Mouse (Mus musculus) liver, adult 2 months (tissue): Measurements from ENCODE around the gene Gse1. TPM values are rescaled to one million over a fixed set of nuclear protein-coding genes. Genes with fewer than 3 reads are reported as not detected.

Experiments used
- DNase-seq: peaks from one replicate; pipeline ENCODE4 v3.0.0-alpha.2; 2011; ENCODE audit warnings: low read depth, low spot score; ENCODE audit errors: extremely low read depth
- H3K27ac ChIP-seq: fragments of 200-500 bp; replicated peaks from 2 replicates; pipeline ENCODE4 v1.5.1; 2012; ENCODE audit warnings: low read depth, mild to moderate bottlenecking, control low read depth, inconsistent platforms, low read length; ENCODE audit not compliant: insufficient read depth
- H3K27me3 ChIP-seq: fragments of 200-500 bp; 2 replicates; pipeline ENCODE4 v1.6.1; 2012; ENCODE audit warnings: mild to moderate bottlenecking, moderate library complexity, low read length, inconsistent platforms; ENCODE audit not compliant: control insufficient read depth, insufficient read depth
- H3K36me3 ChIP-seq: fragments of 200-500 bp; 2 replicates; pipeline ENCODE4 v1.6.1; 2012; ENCODE audit warnings: low read length, inconsistent platforms; ENCODE audit not compliant: control insufficient read depth, insufficient read depth
- H3K4me1 ChIP-seq: fragments of 200-500 bp; 2 replicates; pipeline ENCODE4 v1.6.1; 2011; ENCODE audit warnings: low read length; ENCODE audit not compliant: control insufficient read depth, insufficient read depth
- H3K4me3 ChIP-seq: fragments of 200-500 bp; 2 replicates; pipeline ENCODE4 v1.5.1; 2011; ENCODE audit warnings: low read depth, mild to moderate bottlenecking, control low read depth, low read length, moderate library complexity; ENCODE audit not compliant: insufficient read depth
- H3K79me2 ChIP-seq: fragments of 200-500 bp; 2 replicates; pipeline ENCODE4 v1.6.1; 2012; ENCODE audit warnings: inconsistent platforms, mild to moderate bottlenecking, low read length, moderate library complexity; ENCODE audit not compliant: control insufficient read depth, insufficient read depth
- H3K9ac ChIP-seq: fragments of 200-500 bp; 2 replicates; pipeline ENCODE4 v1.6.1; 2012; ENCODE audit warnings: low read depth, mild to moderate bottlenecking, control low read depth, inconsistent platforms, low read length
- CTCF ChIP-seq: fragments of 200-500 bp; IDR thresholded peaks from 2 replicates; pipeline ENCODE4 v1.5.1; 2011; ENCODE audit warnings: low read depth, low read length, control low read depth
- POLR2A ChIP-seq: fragments of 200-500 bp; IDR thresholded peaks from 2 replicates; pipeline ENCODE4 v1.6.1; 2011; ENCODE audit warnings: low read length, control low read depth; ENCODE audit not compliant: insufficient read depth; ENCODE audit errors: extremely low read depth
- WGBS: fragments of 180-500 bp; shearing (Covaris S2); methylation state at CpG from one replicate; pipeline ENCODE4 v1.1.7; 2018; 5-methylcytosine and 5-hydroxymethylcytosine counted together
- polyA plus RNA-seq: library from polyadenylated mRNA; depleted of rRNA; stranded (reverse); fragments of >200 nt; gene quantifications from 2 replicates; pipeline ENCODE4 v1.2.3, GENCODE M21; 2012
- total RNA-seq: library from RNA; depleted of rRNA; stranded (reverse); fragments of >200 nt; gene quantifications from 2 replicates; pipeline ENCODE4 v1.2.3, GENCODE M21; 2014

The Gse1 gene
- total and polyA plus RNA-seq, 2 experiments, result 2.6 to 10.0 TPM

DNA sequence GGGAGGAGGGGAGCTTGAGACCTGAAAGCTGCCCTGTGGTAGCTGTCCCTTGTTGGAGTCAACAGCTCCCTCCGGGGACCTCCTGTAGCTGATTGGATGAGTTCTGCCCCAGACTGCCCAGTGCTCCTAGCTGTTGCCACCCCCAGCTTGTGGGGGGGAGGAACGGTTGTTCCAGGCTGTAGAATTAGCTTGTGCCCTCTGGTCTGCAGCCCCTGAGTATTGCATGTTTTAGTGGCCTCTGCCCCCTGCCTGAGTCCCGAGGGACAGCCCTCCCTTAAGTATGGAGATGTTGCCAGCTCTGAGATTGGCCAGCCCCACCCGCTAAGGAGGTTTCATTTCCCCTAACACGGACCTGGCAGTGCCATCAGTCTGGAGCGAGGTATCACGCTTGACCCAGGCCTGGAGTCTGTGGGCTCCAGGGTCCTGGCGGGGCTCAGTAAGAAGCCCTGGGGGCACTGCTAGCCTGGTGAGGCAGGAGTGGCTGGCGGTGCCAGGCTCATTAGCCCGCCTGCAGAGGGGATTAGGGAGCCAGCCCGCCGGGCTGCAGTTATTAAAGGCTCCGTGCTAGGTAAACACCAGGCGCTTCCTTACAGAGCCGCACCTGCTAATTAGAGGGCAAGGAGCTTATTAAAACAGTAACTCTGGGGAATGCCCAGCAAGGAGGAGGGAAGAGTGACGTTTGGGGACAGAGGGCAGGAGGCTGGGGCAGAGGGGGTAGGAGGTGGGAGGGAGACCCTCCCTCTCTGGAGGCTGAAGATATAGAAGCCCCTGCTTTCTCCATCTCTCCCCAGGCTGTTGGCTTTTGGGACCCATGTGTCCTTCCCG is 107.2 kb downstream of the Gse1 start:
- peaks cover 5% of the 10 kb centered on the region; the same call in 1 of the 2 replicates for H3K4me1 ChIP-seq

GRCm38 (mm10) chr8:120336087-120336380 is 107.8 kb downstream of the Gse1 start:
- peaks cover 5% of the 10 kb centered on the region; the same call in 1 of the 2 replicates for H3K4me1 ChIP-seq
- no peak for TF ChIP-seq CTCF
- TF ChIP-seq POLR2A, result no peak
- no peaks in the 10 kb centered on the region for H3K27me3 ChIP-seq
- no peaks in the 10 kb centered on the region for H3K79me2 ChIP-seq
- 18% methylated on average over 9 of the region's 9 CpGs for WGBS
- H3K4me3 ChIP-seq, result no peak overlapping the region
- no peak for DNase-seq
- H3K36me3 ChIP-seq, result no peaks in the 10 kb centered on the region
- no peak overlapping the region for H3K9ac ChIP-seq
- no peak overlapping the region for H3K27ac ChIP-seq

More for the DNA sequence above, 107.2 kb downstream of the Gse1 start:
- DNase-seq, result no peak
- no peak overlapping the region for H3K27ac ChIP-seq
- TF ChIP-seq POLR2A (no peak), CTCF (no peak)
- 38% methylated on average over 17 of the region's 17 CpGs for WGBS
- H3K79me2 ChIP-seq, result no peaks in the 10 kb centered on the region
- no peak overlapping the region for H3K4me3 ChIP-seq
- H3K36me3 ChIP-seq, result no peaks in the 10 kb centered on the region
- no peak overlapping the region for H3K9ac ChIP-seq
- H3K27me3 ChIP-seq, result no peaks in the 10 kb centered on the region

DNA sequence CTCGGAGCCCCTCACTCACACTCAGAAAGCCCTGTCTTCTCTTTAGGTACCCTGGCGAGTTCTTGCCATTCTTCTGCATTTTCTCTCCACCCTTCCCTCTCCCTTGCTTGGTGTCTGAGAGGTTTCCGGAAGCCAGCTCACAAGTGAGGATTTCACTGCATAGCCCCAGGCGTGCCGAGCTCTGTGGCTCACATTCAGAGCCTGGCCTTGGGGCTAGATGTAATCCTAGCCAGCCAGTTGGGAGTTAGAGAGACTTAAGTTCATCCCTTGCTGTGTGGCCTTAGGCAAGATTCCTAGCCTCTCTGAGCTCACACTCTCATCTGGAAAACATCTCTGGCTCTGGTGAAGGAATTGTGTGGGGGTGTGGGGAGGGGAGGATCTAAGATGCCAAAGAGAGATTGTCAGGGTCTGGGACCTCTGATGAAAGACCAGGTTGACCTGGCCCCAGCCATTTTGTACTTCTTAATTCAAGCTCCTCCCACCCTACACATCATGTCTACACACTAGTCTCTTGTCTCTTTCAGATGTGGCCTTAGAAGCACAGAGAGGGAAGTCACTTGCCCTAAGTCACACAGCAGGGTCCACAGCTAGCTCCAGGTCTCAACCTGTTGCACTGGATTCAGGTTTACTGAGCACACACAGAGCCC is 108.8 kb downstream of the Gse1 start:
- Histone ChIP-seq H3K4me1 (peaks cover 5% of the 10 kb centered on the region; the same call in 1 of the 2 replicates), H3K4me3 (no peak overlapping the region)

GRCm38 (mm10) chr8:120337627-120338026 is 109.4 kb downstream of the Gse1 start:
- Histone ChIP-seq H3K27ac (no peak overlapping the region), H3K4me3 (no peak overlapping the region), H3K4me1 (peaks cover 5% of the 10 kb centered on the region; the same call in 1 of the 2 replicates), H3K9ac (no peak overlapping the region), H3K36me3 (no peaks in the 10 kb centered on the region), H3K27me3 (no peaks in the 10 kb centered on the region), H3K79me2 (no peaks in the 10 kb centered on the region)
- DNase-seq, result no peak
- 62% methylated on average over 5 of the region's 5 CpGs for WGBS
- no peak for TF ChIP-seq POLR2A

More for the DNA sequence above, 108.8 kb downstream of the Gse1 start:
- Histone ChIP-seq H3K27me3 (no peaks in the 10 kb centered on the region), H3K9ac (no peak overlapping the region), H3K27ac (no peak overlapping the region), H3K79me2 (no peaks in the 10 kb centered on the region), H3K36me3 (no peaks in the 10 kb centered on the region)
- 69% methylated on average over 5 of the region's 5 CpGs for WGBS
- DNase-seq, result no peak
- no peak for TF ChIP-seq CTCF
- no peak for TF ChIP-seq POLR2A

- Histone ChIP-seq H3K4me1 (peaks cover 5% of the 10 kb centered on the region; the same call in 1 of the 2 replicates), H3K9ac (no peak overlapping the region), H3K27me3 (no peaks in the 10 kb centered on the region), H3K36me3 (no peaks in the 10 kb centered on the region), H3K79me2 (no peaks in the 10 kb centered on the region), H3K27ac (no peak overlapping the region), H3K4me3 (no peak overlapping the region)
- no peak for TF ChIP-seq POLR2A
- TF ChIP-seq CTCF, result no peak
- DNase-seq, result no peak
- WGBS, result 97% methylated on average over 7 of the region's 7 CpGs
These were observed 110.4 kb downstream of the Gse1 start for GRCm38 (mm10) chr8:120338678-120339077.

DNA sequence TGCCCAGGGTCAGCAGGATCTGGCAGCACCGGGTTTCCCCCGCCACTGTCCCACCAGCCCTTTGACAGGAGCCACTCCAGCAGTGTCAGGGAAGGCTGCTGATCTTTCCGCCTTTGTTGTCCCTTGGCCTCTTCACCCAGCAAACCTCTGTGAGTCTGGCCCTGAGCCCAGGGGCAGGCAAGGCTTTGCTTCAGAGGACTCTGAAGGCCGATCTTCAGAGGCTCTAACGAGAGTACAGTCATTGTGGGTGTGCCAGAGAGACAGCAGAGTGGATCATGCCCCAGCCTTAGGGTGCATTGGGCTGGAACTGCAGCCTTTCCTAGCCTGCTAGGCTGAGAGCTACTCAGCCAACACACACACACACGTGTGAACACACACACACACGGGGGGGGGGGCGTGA is 111.5 kb downstream of the Gse1 start:
- H3K4me3 ChIP-seq, result no peak overlapping the region
- no peaks in the 10 kb centered on the region for H3K79me2 ChIP-seq
- H3K27ac ChIP-seq, result no peak overlapping the region
- no peak overlapping the region for H3K9ac ChIP-seq
- peaks cover 5% of the 10 kb centered on the region; the same call in 1 of the 2 replicates for H3K4me1 ChIP-seq
- no peak for TF ChIP-seq CTCF
- TF ChIP-seq POLR2A, result no peak
- WGBS, result 32% methylated on average over 7 of the region's 8 CpGs
- H3K27me3 ChIP-seq, result no peaks in the 10 kb centered on the region
- DNase-seq, result peak; percentile 74
- H3K36me3 ChIP-seq, result no peaks in the 10 kb centered on the region
